Mouse (Mus musculus) hindbrain, embryonic 13.5 days (tissue): ENCODE measurements around the gene Gm21149. TPM values are rescaled to one million over a fixed set of nuclear protein-coding genes. Genes with fewer than 3 reads are reported as not detected.

Experiments
- polyA plus RNA-seq: library from polyadenylated mRNA; unstranded; fragments of >200 nt; fragmentation: Nextera tagmentation; extraction: Ambion mirVana; gene quantifications from 2 replicates; pipeline ENCODE4 v1.2.1, GENCODE M21; 2015

The Gm21149 gene
- polyA plus RNA-seq, 1 experiment from 2014 or later = not detected

Other genes starting within 250 kb of the Gm21149 start
- gene Gm21190, start 52.7 kb upstream of the Gm21149 start, polyA plus RNA-seq = not detected in 2 replicates
- gene Gm21083, start 100.8 kb upstream of the Gm21149 start, polyA plus RNA-seq = not detected in 2 replicates
- gene Speer4d, start 142.5 kb upstream of the Gm21149 start, polyA plus RNA-seq = not detected in 2 replicates
- gene 4930572O03Rik, start 180.5 kb upstream of the Gm21149 start, polyA plus RNA-seq = not detected in 2 replicates
- not detected in 2 replicates for gene Speer4c, start 237.7 kb upstream of the Gm21149 start, polyA plus RNA-seq